Mouse (Mus musculus) heart, adult 2 months (tissue): ENCODE results near the gene Abhd2.

Source experiments
- CTCF ChIP-seq: fragments of 200-600 bp; IDR thresholded peaks from 2 replicates; pipeline ENCODE4 v1.8.1; 2022; ENCODE audit warnings: antibody characterized with exemption, mild to moderate bottlenecking, moderate library complexity
- POLR2A ChIP-seq: fragments of 200-500 bp; IDR thresholded peaks from 2 replicates; pipeline ENCODE4 v1.6.1; 2011; ENCODE audit warnings: mild to moderate bottlenecking, low read depth, low read length, control low read depth; ENCODE audit not compliant: insufficient read depth

GRCm38 (mm10) chr7:79267690-79268388, 5.2 kb upstream of the Abhd2 start:
- TF ChIP-seq CTCF (no peak), POLR2A (no peak)
